Mouse (Mus musculus) E14TG2a.4 (cell line): ENCODE data around the gene Hyal2.

Experiments
- CTCF ChIP-seq: conservative IDR thresholded peaks from 2 replicates; pipeline ENCODE4 v1.5.1; 2014; ENCODE audit warnings: low read length
- POU5F1 ChIP-seq: IDR thresholded peaks from 2 replicates; pipeline ENCODE4 v1.6.1; 2014; ENCODE audit warnings: low read length, borderline replicate concordance

GRCm38 (mm10) chr9:107541005-107541404 is 26.7 kb upstream of the Hyal2 start:
- TF ChIP-seq CTCF = no peak
- no peak for TF ChIP-seq POU5F1
